Mouse (Mus musculus) hindlimb bud, embryonic 11.5 days (tissue): ENCODE data around the gene Rora.

ENCODE experiments used
- DNase-seq: peaks from one replicate; pipeline ENCODE4 v3.0.0-alpha.2; 2012; ENCODE audit warnings: low read depth, low spot score; ENCODE audit errors: extremely low spot score

Gene Rora

GRCm38 (mm10) chr9:68941037-68941436 lies 287.5 kb downstream of the Rora start:
- DNase-seq, result no peak

DNA sequence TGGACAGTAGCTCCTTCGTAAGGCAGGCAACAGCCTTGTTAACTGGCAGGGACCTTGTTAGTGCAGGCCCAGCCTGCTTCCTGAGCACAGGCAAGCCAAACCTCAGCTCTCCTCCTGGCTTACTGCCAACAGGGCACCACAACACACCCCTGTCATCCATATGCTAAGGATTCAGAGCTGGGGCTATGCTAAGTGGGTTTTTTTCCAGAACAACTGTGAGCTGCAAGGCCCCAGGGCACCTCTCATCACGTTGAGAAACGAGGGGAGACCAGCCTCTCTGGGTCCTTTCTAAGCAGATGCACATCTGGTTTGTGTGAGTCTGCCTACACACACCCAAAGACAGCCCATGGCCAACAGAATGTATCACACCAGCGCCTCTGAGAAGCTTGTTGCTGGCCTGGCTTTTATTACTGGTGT lies 289.0 kb downstream of the Rora start:
- DNase-seq, result no peak

DNA sequence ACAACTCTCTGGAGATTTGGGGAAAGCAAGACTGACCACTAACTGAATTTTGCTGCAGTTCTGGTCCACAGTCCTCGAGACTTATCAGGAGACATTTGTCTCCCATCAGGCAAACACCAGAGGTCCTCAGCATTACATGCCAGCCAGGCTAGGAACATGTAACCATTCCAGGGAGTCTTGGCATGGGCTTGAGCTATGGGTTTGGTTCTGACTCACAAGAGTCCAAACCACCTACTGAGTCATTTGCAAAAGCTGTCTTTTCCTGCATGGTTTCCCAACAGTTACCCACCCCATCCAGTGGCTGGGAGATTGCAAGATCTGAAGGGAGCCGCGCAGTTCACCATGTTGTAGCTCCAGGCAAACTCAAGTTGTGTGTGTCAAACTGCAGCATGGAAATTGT lies 290.4 kb downstream of the Rora start:
- DNase-seq, result no peak

DNA sequence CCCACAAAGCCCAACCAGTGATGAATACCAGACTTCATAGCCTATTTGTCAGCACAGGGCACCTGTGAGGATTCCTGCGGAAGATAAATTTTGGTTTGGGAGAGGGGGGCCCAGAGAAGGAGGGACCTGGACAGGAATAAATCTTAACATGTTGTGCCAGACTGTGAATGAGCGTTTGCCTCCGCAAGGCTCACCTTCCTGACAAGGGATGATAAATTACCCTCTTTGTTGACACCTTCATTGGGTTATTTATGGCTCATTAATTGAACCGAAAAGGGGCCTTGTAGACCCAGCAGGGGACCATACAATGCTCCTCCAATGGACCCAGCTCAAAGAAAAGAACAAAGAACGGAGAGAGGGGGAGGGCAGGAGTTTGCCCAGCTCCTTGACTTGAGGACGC lies 294.1 kb downstream of the Rora start:
- peak; percentile 58 for DNase-seq

DNA sequence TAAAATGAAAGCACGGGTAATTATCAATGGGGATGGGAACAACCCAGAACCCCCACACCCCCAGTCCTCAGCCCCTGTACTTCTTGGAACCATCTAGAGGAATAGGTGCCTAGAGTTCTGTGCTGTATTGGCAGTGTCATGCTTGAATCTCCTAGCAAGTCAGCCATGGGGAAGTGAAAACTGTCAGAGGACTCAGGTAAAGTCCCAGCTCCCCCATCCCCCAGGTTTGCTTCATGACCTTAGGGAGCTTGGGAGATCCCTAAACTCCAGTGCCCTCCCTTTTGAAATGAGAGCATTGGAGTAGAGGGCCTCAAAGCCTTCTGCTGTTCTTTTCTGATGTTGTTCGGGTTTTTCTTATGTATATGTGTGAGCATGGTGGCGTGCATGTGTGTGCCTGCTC lies 294.6 kb downstream of the Rora start:
- no peak for DNase-seq

GRCm38 (mm10) chr9:68956210-68956874 lies 302.8 kb downstream of the Rora start:
- DNase-seq, result no peak

DNA sequence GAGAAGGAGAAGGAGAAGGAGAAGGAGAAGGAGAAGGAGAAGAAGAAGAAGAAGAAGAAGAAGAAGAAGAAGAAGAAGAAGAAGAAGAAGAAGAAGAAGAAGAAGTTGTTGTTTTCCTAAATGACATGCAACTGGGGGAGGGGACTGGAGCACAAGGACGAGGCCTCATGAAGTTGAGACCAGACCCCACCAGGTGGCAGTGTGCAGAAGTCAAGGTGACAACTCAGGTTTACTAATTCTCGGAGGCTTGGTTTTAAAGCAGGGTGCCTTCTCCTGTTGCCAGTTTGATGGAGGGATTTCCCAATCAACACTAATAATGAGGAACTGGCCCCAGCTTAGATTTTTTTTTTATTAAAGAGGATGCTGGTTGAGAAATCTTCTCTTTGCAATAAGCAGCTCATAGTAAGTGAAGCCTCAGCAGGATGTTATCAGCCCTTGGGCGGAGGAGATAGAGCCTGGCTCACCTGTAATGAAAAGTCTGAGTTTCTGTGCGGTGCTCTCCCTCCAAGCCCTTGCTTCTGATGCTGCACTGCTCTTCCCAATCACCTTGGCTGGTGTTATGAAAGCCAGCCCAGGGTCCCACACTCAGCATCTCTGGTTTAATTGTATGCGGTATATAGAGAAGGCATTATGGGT lies 303.5 kb downstream of the Rora start:
- no peak for DNase-seq

GRCm38 (mm10) chr9:68957793-68958192 lies 304.2 kb downstream of the Rora start:
- DNase-seq, result no peak

DNA sequence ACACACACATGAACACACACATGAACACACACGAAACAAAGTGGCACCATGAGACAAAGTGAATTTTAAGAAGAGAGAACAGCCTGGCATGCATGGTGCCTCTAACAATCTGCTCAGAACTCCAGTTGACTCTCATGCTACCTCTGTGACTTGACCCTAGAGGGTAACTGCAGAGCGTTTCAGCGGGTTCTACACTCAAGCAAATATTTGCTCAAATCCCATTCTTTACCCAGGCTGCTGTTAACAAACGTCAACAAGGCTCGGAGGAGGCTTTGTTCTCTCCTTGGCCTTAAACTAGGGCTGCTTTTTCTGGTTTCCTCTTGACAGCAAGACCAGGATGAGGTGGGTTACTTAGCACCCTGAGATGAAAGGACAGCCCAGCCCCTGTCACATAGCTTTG lies 305.3 kb downstream of the Rora start:
- no peak for DNase-seq

- DNase-seq, result no peak
Observed at GRCm38 (mm10) chr9:68963898-68964297, 310.3 kb downstream of the Rora start.

DNA sequence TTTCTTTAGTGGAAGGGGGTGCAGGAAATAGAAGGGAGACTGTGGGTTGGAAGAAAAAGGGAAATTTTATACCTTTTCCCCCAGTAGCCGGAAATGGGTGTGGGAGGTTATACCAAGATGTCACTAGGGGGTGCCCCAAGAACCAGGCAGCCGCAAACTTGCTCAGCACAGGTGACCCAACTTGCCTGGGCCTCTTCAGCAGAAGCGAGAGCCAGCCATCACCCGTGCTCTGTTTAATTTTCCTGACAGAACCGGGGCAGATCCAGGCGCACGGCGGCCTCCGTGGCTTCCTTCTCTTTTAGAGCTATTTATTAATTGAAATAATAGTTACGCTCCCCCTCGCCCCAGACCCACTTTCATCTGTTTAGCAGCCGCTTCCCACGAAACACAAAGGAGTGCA lies 313.0 kb downstream of the Rora start:
- DNase-seq, result no peak

GRCm38 (mm10) chr9:68970074-68970473 lies 316.5 kb downstream of the Rora start:
- DNase-seq, result no peak

- no peak for DNase-seq
Observed at GRCm38 (mm10) chr9:68972277-68972676, 318.7 kb downstream of the Rora start.

DNA sequence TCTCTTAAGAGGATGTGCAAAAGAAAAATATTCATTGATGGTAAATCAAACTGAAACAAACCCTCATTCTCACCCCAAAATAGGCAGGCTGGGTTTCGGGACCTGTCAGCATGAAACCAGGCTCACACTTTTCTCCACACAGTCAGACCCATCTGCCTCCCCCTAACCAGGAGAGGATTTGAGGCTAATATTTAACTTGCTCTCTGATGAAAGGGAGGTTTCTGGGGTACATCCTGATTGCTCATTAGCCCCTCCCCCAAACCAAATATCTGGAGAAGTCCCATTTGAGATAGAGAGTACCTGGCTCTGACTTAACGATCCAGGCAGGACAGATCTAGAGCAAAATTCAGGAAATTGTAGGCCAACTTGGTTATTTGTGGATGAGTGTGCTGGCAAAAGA lies 320.9 kb downstream of the Rora start:
- no peak for DNase-seq

DNA sequence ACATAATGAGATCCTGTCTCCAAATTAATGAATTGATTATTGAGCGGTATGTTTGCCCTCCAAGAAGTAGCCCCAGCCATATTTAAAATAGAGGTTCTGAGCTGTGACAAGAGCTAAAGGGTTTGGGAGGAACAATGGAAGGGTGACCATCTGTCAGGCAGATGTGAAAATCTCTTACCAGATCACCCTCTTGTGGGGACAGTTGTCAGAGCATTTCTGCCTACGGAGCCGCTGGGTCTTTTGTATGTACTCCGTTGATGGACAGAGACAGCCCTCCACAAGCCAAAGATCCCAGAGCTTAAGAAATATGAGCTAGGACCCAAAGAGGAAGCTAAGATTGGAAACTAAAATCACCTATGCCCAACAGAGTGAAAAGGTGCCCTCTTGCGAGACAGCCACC lies 322.6 kb downstream of the Rora start:
- no peak for DNase-seq

DNA sequence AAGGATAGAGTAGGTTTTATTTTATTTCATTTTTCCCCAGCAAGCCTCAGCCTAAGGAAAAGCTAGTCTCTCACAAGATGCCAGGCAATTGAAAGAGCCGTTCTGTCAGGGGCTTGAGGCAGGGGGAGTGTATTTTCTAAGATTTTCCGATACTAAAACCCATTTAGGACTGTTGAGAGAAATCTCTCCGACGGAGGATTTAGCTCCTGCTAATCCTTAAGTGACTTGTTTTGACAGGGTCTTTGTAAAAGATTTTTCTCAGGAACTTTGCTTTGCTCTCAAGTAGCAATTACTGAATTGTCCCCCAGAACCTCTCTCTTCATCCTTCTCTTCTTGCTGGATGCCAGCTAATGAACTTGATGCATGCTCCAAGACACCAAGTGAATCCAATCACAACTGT lies 323.3 kb downstream of the Rora start:
- no peak for DNase-seq

GRCm38 (mm10) chr9:68978656-68979055 lies 325.1 kb downstream of the Rora start:
- no peak for DNase-seq

GRCm38 (mm10) chr9:68980041-68980440 lies 326.5 kb downstream of the Rora start:
- DNase-seq, result no peak

- DNase-seq, result no peak
Observed at GRCm38 (mm10) chr9:68985046-68985445, 331.5 kb downstream of the Rora start.

DNA sequence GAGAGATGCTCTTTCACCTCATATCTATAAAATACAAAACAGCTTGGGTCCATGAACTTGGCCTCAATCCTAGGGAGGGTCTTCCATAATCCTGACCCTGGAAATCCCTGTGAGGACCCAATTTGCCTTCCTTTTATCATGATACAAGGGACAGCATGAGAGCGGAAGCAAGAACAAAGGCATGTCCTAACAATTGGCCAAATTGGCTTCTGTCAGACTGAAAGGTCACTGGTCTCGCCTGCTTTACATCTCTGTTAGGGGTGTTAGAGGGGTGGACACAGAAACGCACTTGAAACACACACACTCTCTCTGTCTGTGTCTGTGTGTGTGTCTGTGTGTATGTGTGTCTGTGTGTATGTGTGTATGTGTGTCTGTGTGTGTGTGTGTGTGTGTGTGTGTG lies 332.2 kb downstream of the Rora start:
- no peak for DNase-seq

- DNase-seq, result no peak
Observed at GRCm38 (mm10) chr9:68987290-68988042, 333.9 kb downstream of the Rora start.
